Mouse (Mus musculus) forebrain, embryonic 11.5 days (tissue): ENCODE measurements at regions not wholly inside any gene's neighbourhood (a gene's known extent, or its start where the extent isn't known, plus 50 kb on each side); places are given as distances from the start of the nearest gene placed in this dataset.

Experiments
- ATAC-seq: fragments of 200-750 bp; cut with Nextera tagmentation; replicated peaks from 2 replicates; pipeline ENCODE4 v1.8.0; 2017; ENCODE audit warnings: moderate TSS enrichment; ENCODE audit not compliant: low FRiP score
- DNase-seq: peaks from one replicate; pipeline ENCODE4 v3.0.0-alpha.2; 2017; ENCODE audit warnings: low spot score
- H3K27ac ChIP-seq: fragments of 300-500 bp; sonication (generic); 2 replicates; pipeline ENCODE4 v1.5.1; 2014; ENCODE audit warnings: low read depth, low read length
- H3K27me3 ChIP-seq: fragments of 300-500 bp; sonication (generic); 2 replicates; pipeline ENCODE4 v1.6.1; 2014; ENCODE audit warnings: mild to moderate bottlenecking, low read length, mixed read lengths; ENCODE audit not compliant: control insufficient read depth, insufficient read depth
- H3K36me3 ChIP-seq: fragments of 300-500 bp; sonication (generic); 2 replicates; pipeline ENCODE4 v1.6.1; 2014; ENCODE audit warnings: mild to moderate bottlenecking, low read length, moderate library complexity, mixed read lengths; ENCODE audit not compliant: control insufficient read depth, insufficient read depth
- H3K4me1 ChIP-seq: fragments of 300-500 bp; sonication (generic); replicated peaks from 2 replicates; pipeline ENCODE4 v1.6.1; 2014; ENCODE audit warnings: low read length, mixed read lengths; ENCODE audit not compliant: control insufficient read depth, insufficient read depth
- H3K4me2 ChIP-seq: fragments of 300-500 bp; sonication (generic); 2 replicates; pipeline ENCODE4 v1.6.1; 2014; ENCODE audit warnings: low read depth, mild to moderate bottlenecking, low read length, moderate library complexity, mixed read lengths; ENCODE audit not compliant: severe bottlenecking
- H3K4me3 ChIP-seq: fragments of 300-500 bp; sonication (generic); 2 replicates; pipeline ENCODE4 v1.5.1; 2014; ENCODE audit warnings: low read depth, low read length
- H3K9ac ChIP-seq: fragments of 300-500 bp; sonication (generic); 2 replicates; pipeline ENCODE4 v1.6.1; 2014; ENCODE audit warnings: low read length
- H3K9me3 ChIP-seq: fragments of 300-500 bp; sonication (generic); 2 replicates; pipeline ENCODE4 v1.6.1; 2016; ENCODE audit warnings: low read length, mixed read lengths; ENCODE audit not compliant: control insufficient read depth
- WGBS: fragments of 180-500 bp; shearing (Covaris S2); extraction: QIAGEN DNeasy Blood & Tissue Kit; methylation state at CpG from one replicate; pipeline ENCODE4 v1.1.7; 2014; 5-methylcytosine and 5-hydroxymethylcytosine counted together

DNA sequence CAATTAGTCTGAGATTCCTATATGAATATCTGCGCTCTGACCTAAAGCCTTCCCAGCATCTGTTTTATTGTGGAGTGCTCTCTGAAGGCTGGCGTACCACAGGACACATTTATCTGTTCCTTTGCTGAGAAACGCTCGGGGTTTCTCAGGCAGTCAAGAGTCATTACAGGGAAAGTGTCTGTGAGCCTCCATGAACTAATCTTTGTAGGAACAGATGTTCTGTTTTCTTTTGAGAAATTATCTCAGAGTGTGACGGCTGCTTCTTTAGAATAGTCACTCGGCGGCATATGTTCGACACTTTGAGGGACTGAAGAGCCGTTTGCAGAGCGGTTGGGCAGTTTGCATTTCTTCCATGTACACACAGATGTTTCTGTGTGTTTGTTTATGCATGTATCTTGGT is 255.6 kb downstream of the Ankrd50 start:
- H3K36me3 ChIP-seq: no peaks in the 10 kb centered on the region
- H3K27ac ChIP-seq: no peak overlapping the region
- H3K4me3 ChIP-seq: no peak overlapping the region
- ATAC-seq (no peak), DNase-seq (no peak)
- H3K9me3 ChIP-seq: no peaks in the 10 kb centered on the region
- H3K27me3 ChIP-seq: no peaks in the 10 kb centered on the region
- no peak overlapping the region for H3K4me2 ChIP-seq
- peaks cover 15% of the 10 kb centered on the region for H3K4me1 ChIP-seq
- 74% methylated on average over 10 of the region's 10 CpGs for WGBS
- no peak overlapping the region for H3K9ac ChIP-seq

- DNase-seq (peak; percentile 76), ATAC-seq (no peak)
- Histone ChIP-seq H3K9me3 (no peaks in the 10 kb centered on the region), H3K4me2 (no peak overlapping the region), H3K36me3 (no peaks in the 10 kb centered on the region), H3K4me1 (peaks cover 10% of the 10 kb centered on the region), H3K27me3 (no peaks in the 10 kb centered on the region), H3K27ac (no peak overlapping the region), H3K4me3 (no peak overlapping the region), H3K9ac (no peak overlapping the region)
- 36% methylated on average over 6 of the region's 6 CpGs for WGBS
Measured at GRCm38 (mm10) chr3:38227596-38227995, 257.0 kb downstream of the Ankrd50 start.

DNA sequence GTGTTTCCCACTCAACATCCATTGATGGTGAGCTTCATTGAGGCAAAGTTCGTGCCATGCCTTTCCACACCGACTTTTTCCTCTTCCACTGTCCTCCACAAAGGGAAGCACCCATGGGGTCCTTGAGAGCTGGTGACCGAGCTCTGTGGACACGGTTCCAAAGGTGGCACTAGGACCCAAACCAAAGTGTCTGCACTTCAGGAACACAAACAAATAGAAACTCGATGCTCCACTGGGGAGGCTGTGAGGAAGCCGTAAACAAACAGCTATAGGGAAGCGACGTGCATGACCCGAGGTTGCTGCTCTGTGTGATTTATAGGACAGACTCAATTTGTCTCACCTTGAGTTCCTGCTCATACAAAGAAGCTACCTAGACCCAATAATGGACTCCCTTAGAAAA is 257.5 kb downstream of the Ankrd50 start:
- Histone ChIP-seq H3K4me1 (peaks cover 7% of the 10 kb centered on the region), H3K27ac (no peak overlapping the region), H3K4me3 (no peak overlapping the region), H3K27me3 (no peaks in the 10 kb centered on the region), H3K9ac (no peak overlapping the region), H3K4me2 (no peak overlapping the region), H3K36me3 (no peaks in the 10 kb centered on the region), H3K9me3 (no peaks in the 10 kb centered on the region)
- no peak for DNase-seq
- WGBS: 88% methylated on average over 9 of the region's 9 CpGs
- no peak for ATAC-seq

DNA sequence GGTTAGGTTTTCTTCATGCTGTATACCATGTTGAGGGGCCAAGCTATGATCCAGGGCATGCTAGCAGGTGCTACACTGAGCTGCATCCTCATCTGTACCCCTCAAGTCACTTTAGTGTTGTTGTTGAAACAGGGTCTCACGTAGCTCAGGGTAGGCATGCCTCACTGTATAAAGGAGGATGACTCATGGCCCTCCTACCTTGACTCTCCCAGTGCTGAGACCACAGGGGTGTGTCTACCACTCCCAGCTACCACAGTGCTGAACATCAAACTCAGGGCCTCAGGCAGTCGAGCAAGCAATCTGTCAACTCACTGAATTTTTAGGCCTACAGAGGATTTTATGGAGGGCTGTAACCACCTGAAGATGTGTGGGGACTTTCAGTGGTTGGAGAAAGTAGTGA is 258.5 kb downstream of the Ankrd50 start:
- Histone ChIP-seq H3K9me3 (no peaks in the 10 kb centered on the region), H3K27ac (no peak overlapping the region), H3K27me3 (no peaks in the 10 kb centered on the region), H3K4me2 (no peak overlapping the region), H3K36me3 (no peaks in the 10 kb centered on the region), H3K4me3 (no peak overlapping the region), H3K4me1 (peaks cover 2% of the 10 kb centered on the region; the same call in 1 of the 2 replicates), H3K9ac (no peak overlapping the region)
- no peak for DNase-seq
- 73% methylated on average over 2 of the region's 2 CpGs for WGBS
- ATAC-seq: no peak

GRCm38 (mm10) chr3:38221834-38222215 is 262.8 kb downstream of the Ankrd50 start:
- Histone ChIP-seq H3K4me2 (no peak overlapping the region), H3K9me3 (no peaks in the 10 kb centered on the region), H3K9ac (no peak overlapping the region), H3K27me3 (no peaks in the 10 kb centered on the region), H3K4me3 (no peak overlapping the region), H3K27ac (no peak overlapping the region), H3K4me1 (no peaks in the 10 kb centered on the region), H3K36me3 (no peaks in the 10 kb centered on the region)
- 89% methylated on average over 8 of the region's 8 CpGs for WGBS
- ATAC-seq: no peak
- no peak for DNase-seq

DNA sequence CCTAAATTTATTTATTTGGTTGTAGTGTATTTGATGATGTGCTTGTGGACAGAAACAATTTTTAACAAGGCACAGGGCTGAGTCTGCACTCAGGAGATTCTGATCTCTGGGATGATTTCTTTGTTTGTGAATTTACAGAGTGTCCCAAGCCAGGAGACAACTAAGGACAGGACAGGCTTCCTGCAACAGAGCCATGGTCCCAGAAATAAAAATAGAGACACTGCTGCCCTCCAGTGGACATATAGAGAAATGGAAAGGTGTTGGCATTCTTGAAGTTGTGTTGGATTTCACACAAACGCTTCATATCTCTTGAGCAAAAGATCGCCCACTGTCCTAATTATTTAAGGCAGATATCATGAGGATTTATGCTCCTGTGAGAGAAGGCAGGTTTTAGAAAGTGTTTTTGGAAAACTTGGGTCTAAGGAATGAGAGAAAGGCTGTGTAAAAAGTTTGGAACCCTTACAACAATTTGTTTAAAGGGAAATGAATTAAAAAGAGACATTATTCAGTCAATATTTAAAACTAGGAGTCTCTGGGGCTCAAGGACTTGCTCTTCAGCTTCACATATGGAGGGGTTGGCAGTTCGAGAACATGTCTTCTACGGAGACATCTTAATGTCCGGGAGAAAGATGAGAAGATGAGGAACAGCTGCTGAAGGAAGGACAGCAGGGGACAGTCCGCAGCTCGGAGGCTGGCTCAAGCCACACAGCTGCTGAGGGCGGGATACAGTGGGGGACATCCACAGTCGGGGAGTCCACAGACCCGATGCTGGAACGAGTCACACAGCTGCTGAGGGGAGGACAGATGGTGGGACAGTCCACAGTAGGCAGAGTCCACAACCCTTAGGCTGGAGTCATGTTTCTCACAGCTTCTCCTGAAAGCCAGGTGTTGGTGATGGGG is 263.5 kb downstream of the Ankrd50 start:
- 59% methylated on average over 11 of the region's 11 CpGs for WGBS
- no peaks in the 10 kb centered on the region for H3K27me3 ChIP-seq
- no peak overlapping the region for H3K9ac ChIP-seq
- ATAC-seq (no peak), DNase-seq (peak; percentile 60)
- H3K4me2 ChIP-seq: no peak overlapping the region
- H3K9me3 ChIP-seq: no peaks in the 10 kb centered on the region
- no peak overlapping the region for H3K4me3 ChIP-seq
- no peaks in the 10 kb centered on the region for H3K36me3 ChIP-seq
- no peak overlapping the region for H3K27ac ChIP-seq
- H3K4me1 ChIP-seq: no peaks in the 10 kb centered on the region

GRCm38 (mm10) chr3:38209081-38209480 is 275.6 kb downstream of the Ankrd50 start:
- Histone ChIP-seq H3K36me3 (no peaks in the 10 kb centered on the region), H3K27ac (no peak overlapping the region), H3K4me3 (no peak overlapping the region), H3K9ac (no peak overlapping the region), H3K4me2 (no peak overlapping the region), H3K9me3 (no peaks in the 10 kb centered on the region), H3K27me3 (no peaks in the 10 kb centered on the region), H3K4me1 (no peaks in the 10 kb centered on the region)
- ATAC-seq (no peak), DNase-seq (no peak)
- 81% methylated on average over 3 of the region's 3 CpGs for WGBS

GRCm38 (mm10) chr3:38207867-38208266 is 276.8 kb downstream of the Ankrd50 start:
- no peaks in the 10 kb centered on the region for H3K36me3 ChIP-seq
- no peak overlapping the region for H3K27ac ChIP-seq
- WGBS: 98% methylated on average over 1 of the region's 1 CpGs
- no peak overlapping the region for H3K9ac ChIP-seq
- H3K27me3 ChIP-seq: no peaks in the 10 kb centered on the region
- ATAC-seq: no peak
- no peaks in the 10 kb centered on the region for H3K9me3 ChIP-seq
- no peaks in the 10 kb centered on the region for H3K4me1 ChIP-seq
- no peak overlapping the region for H3K4me3 ChIP-seq
- no peak for DNase-seq
- H3K4me2 ChIP-seq: no peak overlapping the region
